17 mouse cellular contexts compared by ENCODE assay signal in genomic region chr11:31854955-31855354, GRCm38 (mm10). TPM values are rescaled to one million over a fixed set of nuclear protein-coding genes. Genes with fewer than 3 reads are reported as not detected.
DNase-seq lines count a peak whose midpoint lies in the region; ATAC-seq and TF ChIP-seq lines count a peak whose summit lies in the region.
"Had no signal": no experiment of that assay in that cellular context is flagged by ENCODE, and none has a peak within 500 bp of the region (broad histone marks: within the 10 kb centered on the region; RNA-seq: fewer than 3 reads in every experiment).

No protein-coding gene starts in this region.

- DNase-seq in cerebellum, adult 11 months, result peak; percentile 0
- DNase-seq in cerebellum, adult 2 months, result no peak
- DNase-seq in layer of hippocampus, adult 2 months (ENCODE audit: low spot score in 2 of 2), result peak; percentile 36 to 66
- no peak for DNase-seq in layer of hippocampus, adult 9-10 months (ENCODE audit: low spot score)
- peak; percentile 0 to 3 for DNase-seq in spleen, postnatal 10 days (ENCODE audit: low spot score in 2 of 2)
- no peak for DNase-seq in spleen, postnatal 4 days (ENCODE audit: low spot score in 2 of 2)
- no peak for DNase-seq in urinary bladder, postnatal 14 days (ENCODE audit: low spot score)
- DNase-seq: cerebellum, postnatal 10 days; gastrocnemius, adult 2 months; kidney, adult 18-20 months; kidney, postnatal 14 days; lung, embryonic 14.5 days; thymus, adult 2 months had no signal

- WGBS in cerebellum, adult 2 months, result 80% methylated on average over 5 of the region's 5 CpGs

- no peak for ATAC-seq in erythroid progenitor cell, adult 5-6 weeks (replicated peaks; ENCODE audit: low FRiP score, poor library complexity, severe bottlenecking)
- ATAC-seq: CD4-positive, CD25-positive, alpha-beta regulatory T cell, adult 4 months; forebrain, embryonic 16.5 days; midbrain, embryonic 16.5 days had no signal

- no peak overlapping the region for H3K4me3 ChIP-seq in cerebellum, adult 2 months (replicated peaks; ENCODE audit: insufficient read depth, low read depth, low read length)
- H3K4me3 ChIP-seq in layer of hippocampus, adult 2 months, result no peak overlapping the region
- H3K4me3 ChIP-seq: gastrocnemius, adult 2 months had no signal

- no peak for TF ChIP-seq CTCF in cerebellum, adult 2 months (IDR thresholded peaks at IDR 0.05; ENCODE audit: borderline replicate concordance, insufficient read depth, low read depth, low read length)
- no peak for TF ChIP-seq CTCF in layer of hippocampus, adult 2 months (conservative IDR thresholded peaks at IDR 0.05)

- H3K27ac ChIP-seq in cerebellum, adult 2 months (ENCODE audit: insufficient read depth, low read length), result no peak overlapping the region
- peak overlapping the region; percentile 84 for H3K27ac ChIP-seq in layer of hippocampus, adult 2 months
- H3K27ac ChIP-seq: gastrocnemius, adult 2 months had no signal

- peaks cover 25% of the 10 kb centered on the region for H3K4me1 ChIP-seq in cerebellum, adult 2 months (ENCODE audit: control insufficient read depth, insufficient read depth, low read length)

- H3K27me3 ChIP-seq in cerebellum, adult 2 months (ENCODE audit: control insufficient read depth, insufficient read depth, low read length), result no peaks in the 10 kb centered on the region

- TF ChIP-seq POLR2A in cerebellum, adult 2 months (IDR thresholded peaks at IDR 0.05; ENCODE audit: borderline replicate concordance, insufficient read depth, low read length), result no peak

RNA-seq across cellular contexts. Expression of gene Cpeb4, which starts 17.1 kb away (rescaled TPM):
- 58.0 and 69.3 TPM in 2 replicates for polyA plus RNA-seq in cerebellum, adult 2 months (2012; rRNA removed)
- 100 to 1,000 TPM; 153 to 156 TPM for total RNA-seq in layer of hippocampus, adult 2 months (2021)
- 413 and 439 TPM in 2 replicates for total RNA-seq in erythroid progenitor cell, adult 5-6 weeks (2015; ENCODE audit: low replicate concordance)
- 229 and 303 TPM in 2 replicates for total RNA-seq in erythroid progenitor cell, adult 5-6 weeks (2017; ENCODE audit: low replicate concordance)

Comparison
In these comparisons a context has a peak if more than half of its experiments do, and no peak if none do; other contexts are left out.
1. DNase-seq: peak in cerebellum, adult 11 months (single experiment), layer of hippocampus, adult 2 months (2 of 2) and spleen, postnatal 10 days (2 of 2); none in cerebellum, adult 2 months (0 of 2), layer of hippocampus, adult 9-10 months (single experiment), spleen, postnatal 4 days (0 of 2) and urinary bladder, postnatal 14 days (single experiment).